Mouse (Mus musculus) T-helper 2 cell (primary cell): ENCODE measurements around the gene Nav1.

ENCODE experiments used
- in situ Hi-C: fragments of 300-600 bp; cut with MboI, MseI; formaldehyde crosslinking; loops from one replicate; pipeline ENCODE4 v1.15.1; 2025; ENCODE audit warnings: high pct_unique_total_duplicates

Gene Nav1

GRCm38 (mm10) chr1:135550886-135551285 lies 56.2 kb downstream of the Nav1 start:
- in situ Hi-C loops, result no loop called here

- in situ Hi-C loops, result loop anchor here (5.0 kb wide), 1 partner anchor 124 kb away; no protein-coding TSS in a partner anchor
Observed at GRCm38 (mm10) chr1:135548750-135549149, 58.3 kb downstream of the Nav1 start.

GRCm38 (mm10) chr1:135546099-135546498 lies 61.0 kb downstream of the Nav1 start:
- in situ Hi-C loops, result loop anchor here (5.0 kb wide), 1 partner anchor 126 kb away; no protein-coding TSS in a partner anchor

- in situ Hi-C loops, result loop anchor here (5.0 kb wide), 1 partner anchor 128 kb away; no protein-coding TSS in a partner anchor
Observed at GRCm38 (mm10) chr1:135544504-135545146, 62.5 kb downstream of the Nav1 start.

- in situ Hi-C loops, result no loop called here
Observed at GRCm38 (mm10) chr1:135542841-135543810, 64.0 kb downstream of the Nav1 start.

GRCm38 (mm10) chr1:135542080-135542479 lies 65.0 kb downstream of the Nav1 start:
- in situ Hi-C loops, result no loop called here

GRCm38 (mm10) chr1:135540270-135540669 lies 66.8 kb downstream of the Nav1 start:
- in situ Hi-C loops, result no loop called here

- in situ Hi-C loops, result no loop called here
Observed at GRCm38 (mm10) chr1:135538441-135539265, 68.4 kb downstream of the Nav1 start.

GRCm38 (mm10) chr1:135536822-135537221 lies 70.3 kb downstream of the Nav1 start:
- in situ Hi-C loops, result no loop called here

GRCm38 (mm10) chr1:135536326-135536725 lies 70.8 kb downstream of the Nav1 start:
- in situ Hi-C loops, result no loop called here

- in situ Hi-C loops, result no loop called here
Observed at GRCm38 (mm10) chr1:135535256-135535655, 71.8 kb downstream of the Nav1 start.

- in situ Hi-C loops, result no loop called here
Observed at GRCm38 (mm10) chr1:135534782-135535181, 72.3 kb downstream of the Nav1 start.

GRCm38 (mm10) chr1:135534070-135534469 lies 73.0 kb downstream of the Nav1 start:
- in situ Hi-C loops, result no loop called here

- in situ Hi-C loops, result no loop called here
Observed at GRCm38 (mm10) chr1:135532383-135532782, 74.7 kb downstream of the Nav1 start.

- in situ Hi-C loops, result no loop called here
Observed at GRCm38 (mm10) chr1:135531981-135532380, 75.1 kb downstream of the Nav1 start.

GRCm38 (mm10) chr1:135531081-135531480 lies 76.0 kb downstream of the Nav1 start:
- in situ Hi-C loops, result no loop called here

- in situ Hi-C loops, result no loop called here
Observed at GRCm38 (mm10) chr1:135524518-135524860, 82.6 kb downstream of the Nav1 start.

- in situ Hi-C loops, result no loop called here
Observed at GRCm38 (mm10) chr1:135523780-135524517, 83.1 kb downstream of the Nav1 start.

- in situ Hi-C loops, result no loop called here
Observed at GRCm38 (mm10) chr1:135523344-135523743, 83.8 kb downstream of the Nav1 start.

GRCm38 (mm10) chr1:135520550-135521168 lies 86.4 kb downstream of the Nav1 start:
- in situ Hi-C loops, result no loop called here

GRCm38 (mm10) chr1:135518661-135519060 lies 88.4 kb downstream of the Nav1 start:
- in situ Hi-C loops, result no loop called here
